Mouse (Mus musculus): ENCODE results near the gene Utrn. TPM values are rescaled to one million over a fixed set of nuclear protein-coding genes. Genes with fewer than 3 reads are reported as not detected.

The Utrn gene
- polyA plus RNA-seq, 1 experiment from 2014 or later: 68.5 TPM

GRCm38 (mm10) chr10:12756692-12757091 is 112.5 kb downstream of the Utrn start:
- Histone ChIP-seq H3K27ac (ENCODE audit: low read depth, low read length) (no peak overlapping the region), H3K4me3 (ENCODE audit: low read depth, low read length) (no peak overlapping the region), H3K9ac (ENCODE audit: low read depth, low read length) (no peak overlapping the region), H3K4me1 (ENCODE audit: control insufficient read depth, insufficient read depth, low read length) (peaks cover 9% of the 10 kb centered on the region), H3K36me3 (ENCODE audit: control insufficient read depth, insufficient read depth, low read length) (no peaks in the 10 kb centered on the region), H3K27me3 (ENCODE audit: control insufficient read depth, insufficient read depth, low read length) (no peaks in the 10 kb centered on the region), H3K4me2 (no peak overlapping the region), H3K9me3 (replicated peaks; ENCODE audit: control insufficient read depth, low read length) (no peaks in the 10 kb centered on the region)
- WGBS (ENCODE audit: insufficient replicate concordance): 88% methylated on average over 4 of the region's 4 CpGs
- ATAC-seq (replicated peaks; ENCODE audit: insufficient number of reproducible peaks, low FRiP score, low TSS enrichment): no peak

- Histone ChIP-seq H3K27ac (ENCODE audit: low read depth, low read length) (no peak overlapping the region), H3K4me1 (ENCODE audit: control insufficient read depth, insufficient read depth, low read length) (peaks cover 9% of the 10 kb centered on the region), H3K36me3 (ENCODE audit: control insufficient read depth, insufficient read depth, low read length) (no peaks in the 10 kb centered on the region), H3K4me2 (no peak overlapping the region), H3K9me3 (replicated peaks; ENCODE audit: control insufficient read depth, low read length) (no peaks in the 10 kb centered on the region), H3K4me3 (ENCODE audit: low read depth, low read length) (no peak overlapping the region), H3K27me3 (ENCODE audit: control insufficient read depth, insufficient read depth, low read length) (no peaks in the 10 kb centered on the region), H3K9ac (ENCODE audit: low read depth, low read length) (no peak overlapping the region)
- WGBS (ENCODE audit: insufficient replicate concordance): 90% methylated on average over 2 of the region's 2 CpGs
- ATAC-seq (replicated peaks; ENCODE audit: insufficient number of reproducible peaks, low FRiP score, low TSS enrichment): no peak
These were observed 114.3 kb downstream of the Utrn start for GRCm38 (mm10) chr10:12754911-12755310.

GRCm38 (mm10) chr10:12754166-12754565 is 115.0 kb downstream of the Utrn start:
- H3K9ac ChIP-seq (ENCODE audit: low read depth, low read length): no peak overlapping the region
- no peak for ATAC-seq (replicated peaks; ENCODE audit: insufficient number of reproducible peaks, low FRiP score, low TSS enrichment)
- H3K4me2 ChIP-seq: no peak overlapping the region
- H3K27me3 ChIP-seq (ENCODE audit: control insufficient read depth, insufficient read depth, low read length): no peaks in the 10 kb centered on the region
- peaks cover 9% of the 10 kb centered on the region for H3K4me1 ChIP-seq (ENCODE audit: control insufficient read depth, insufficient read depth, low read length)
- H3K27ac ChIP-seq (ENCODE audit: low read depth, low read length): no peak overlapping the region
- H3K9me3 ChIP-seq (replicated peaks; ENCODE audit: control insufficient read depth, low read length): no peaks in the 10 kb centered on the region
- WGBS (ENCODE audit: insufficient replicate concordance): 82% methylated on average over 6 of the region's 6 CpGs
- no peaks in the 10 kb centered on the region for H3K36me3 ChIP-seq (ENCODE audit: control insufficient read depth, insufficient read depth, low read length)
- H3K4me3 ChIP-seq (ENCODE audit: low read depth, low read length): no peak overlapping the region

- H3K27ac ChIP-seq (ENCODE audit: low read depth, low read length): no peak overlapping the region
- no peak for ATAC-seq (replicated peaks; ENCODE audit: insufficient number of reproducible peaks, low FRiP score, low TSS enrichment)
- no peak overlapping the region for H3K4me2 ChIP-seq
- WGBS (ENCODE audit: insufficient replicate concordance): 86% methylated on average over 9 of the region's 9 CpGs
- no peak overlapping the region for H3K4me3 ChIP-seq (ENCODE audit: low read depth, low read length)
- no peaks in the 10 kb centered on the region for H3K27me3 ChIP-seq (ENCODE audit: control insufficient read depth, insufficient read depth, low read length)
- H3K36me3 ChIP-seq (ENCODE audit: control insufficient read depth, insufficient read depth, low read length): peaks cover 6% of the 10 kb centered on the region; the same call in 1 of the 2 replicates
- no peaks in the 10 kb centered on the region for H3K9me3 ChIP-seq (replicated peaks; ENCODE audit: control insufficient read depth, low read length)
- peaks cover 10% of the 10 kb centered on the region for H3K4me1 ChIP-seq (ENCODE audit: control insufficient read depth, insufficient read depth, low read length)
- no peak overlapping the region for H3K9ac ChIP-seq (ENCODE audit: low read depth, low read length)
These were observed 125.4 kb downstream of the Utrn start for GRCm38 (mm10) chr10:12743717-12744116.

GRCm38 (mm10) chr10:12739302-12739987 is 129.7 kb downstream of the Utrn start:
- no peaks in the 10 kb centered on the region; the same call in 1 of the 2 replicates for H3K9me3 ChIP-seq (replicated peaks; ENCODE audit: control insufficient read depth, low read length)
- WGBS (ENCODE audit: insufficient replicate concordance): 51% methylated on average over 13 of the region's 13 CpGs
- H3K27me3 ChIP-seq (ENCODE audit: control insufficient read depth, insufficient read depth, low read length): no peaks in the 10 kb centered on the region
- H3K4me1 ChIP-seq (ENCODE audit: control insufficient read depth, insufficient read depth, low read length): peaks cover 20% of the 10 kb centered on the region
- H3K9ac ChIP-seq (ENCODE audit: low read depth, low read length): no peak overlapping the region
- no peak overlapping the region for H3K4me2 ChIP-seq
- no peak overlapping the region for H3K4me3 ChIP-seq (ENCODE audit: low read depth, low read length)
- H3K27ac ChIP-seq (ENCODE audit: low read depth, low read length): peak overlapping the region; percentile 57
- H3K36me3 ChIP-seq (ENCODE audit: control insufficient read depth, insufficient read depth, low read length): peaks cover 13% of the 10 kb centered on the region
- ATAC-seq (replicated peaks; ENCODE audit: insufficient number of reproducible peaks, low FRiP score, low TSS enrichment): no peak; the same call in 1 of the 2 replicates

- H3K4me3 ChIP-seq (ENCODE audit: low read depth, low read length): no peak overlapping the region
- no peak overlapping the region for H3K4me2 ChIP-seq
- no peaks in the 10 kb centered on the region for H3K27me3 ChIP-seq (ENCODE audit: control insufficient read depth, insufficient read depth, low read length)
- peak overlapping the region; percentile 30; the same call in 1 of the 2 replicates for H3K27ac ChIP-seq (ENCODE audit: low read depth, low read length)
- ATAC-seq (replicated peaks; ENCODE audit: insufficient number of reproducible peaks, low FRiP score, low TSS enrichment): peak; percentile 62
- 0 out of 2 replicates have a peak overlapping the region, but pooled peaks have one; percentile 18 for H3K9ac ChIP-seq (ENCODE audit: low read depth, low read length)
- 57% methylated on average over 9 of the region's 9 CpGs for WGBS (ENCODE audit: insufficient replicate concordance)
- peaks cover 18% of the 10 kb centered on the region for H3K36me3 ChIP-seq (ENCODE audit: control insufficient read depth, insufficient read depth, low read length)
- H3K4me1 ChIP-seq (ENCODE audit: control insufficient read depth, insufficient read depth, low read length): peaks cover 20% of the 10 kb centered on the region
- H3K9me3 ChIP-seq (replicated peaks; ENCODE audit: control insufficient read depth, low read length): no peaks in the 10 kb centered on the region; the same call in 1 of the 2 replicates
These were observed 131.2 kb downstream of the Utrn start for GRCm38 (mm10) chr10:12737926-12738325.

GRCm38 (mm10) chr10:12736861-12737835 is 132.0 kb downstream of the Utrn start:
- Histone ChIP-seq H3K4me1 (ENCODE audit: control insufficient read depth, insufficient read depth, low read length) (peaks cover 20% of the 10 kb centered on the region), H3K9me3 (replicated peaks; ENCODE audit: control insufficient read depth, low read length) (no peaks in the 10 kb centered on the region; the same call in 1 of the 2 replicates), H3K36me3 (ENCODE audit: control insufficient read depth, insufficient read depth, low read length) (peaks cover 20% of the 10 kb centered on the region), H3K9ac (ENCODE audit: low read depth, low read length) (no peak overlapping the region), H3K27me3 (ENCODE audit: control insufficient read depth, insufficient read depth, low read length) (no peaks in the 10 kb centered on the region), H3K27ac (ENCODE audit: low read depth, low read length) (0 out of 2 replicates have a peak overlapping the region, but pooled peaks have one; percentile 30), H3K4me2 (no peak overlapping the region), H3K4me3 (ENCODE audit: low read depth, low read length) (no peak overlapping the region)
- no peak for ATAC-seq (replicated peaks; ENCODE audit: insufficient number of reproducible peaks, low FRiP score, low TSS enrichment)
- 76% methylated on average over 18 of the region's 18 CpGs for whole genome bisulfite sequencing (ENCODE audit: insufficient replicate concordance)

- Histone ChIP-seq H3K27me3 (ENCODE audit: control insufficient read depth, insufficient read depth, low read length) (no peaks in the 10 kb centered on the region), H3K4me3 (ENCODE audit: low read depth, low read length) (no peak overlapping the region), H3K36me3 (ENCODE audit: control insufficient read depth, insufficient read depth, low read length) (peaks cover 20% of the 10 kb centered on the region), H3K27ac (ENCODE audit: low read depth, low read length) (no peak overlapping the region), H3K9ac (ENCODE audit: low read depth, low read length) (no peak overlapping the region), H3K9me3 (replicated peaks; ENCODE audit: control insufficient read depth, low read length) (no peaks in the 10 kb centered on the region; the same call in 1 of the 2 replicates), H3K4me2 (no peak overlapping the region), H3K4me1 (ENCODE audit: control insufficient read depth, insufficient read depth, low read length) (peaks cover 20% of the 10 kb centered on the region)
- WGBS (ENCODE audit: insufficient replicate concordance): 88% methylated on average over 1 of the region's 1 CpGs
- ATAC-seq (replicated peaks; ENCODE audit: insufficient number of reproducible peaks, low FRiP score, low TSS enrichment): no peak
These were observed 133.5 kb downstream of the Utrn start for GRCm38 (mm10) chr10:12735695-12736094.
